Mouse (Mus musculus): ENCODE data around the gene Platr17.

GRCm38 (mm10) chr17:33930280-33931158 is 25.6 kb downstream of the Platr17 start:
- TF ChIP-seq CTCF (IDR thresholded peaks at IDR 0.05; ENCODE audit: low read depth) (no peak), EP300 (IDR thresholded peaks at IDR 0.05; ENCODE audit: low read depth) (no peak)
